Mouse (Mus musculus) CH12.LX (cell line): ENCODE measurements around the gene Cyp11a1.

Source experiments
- BHLHE40 ChIP-seq: IDR thresholded peaks from 2 replicates; pipeline ENCODE4 v1.6.1; 2011; ENCODE audit warnings: mild to moderate bottlenecking, low read depth, low read length, improper control_type of control experiment
- CTCF ChIP-seq, 2 experiments: IDR thresholded peaks in 1 of 2; conservative IDR thresholded peaks in 1 of 2; 2 replicates each; pipeline ENCODE4 v1.5.1; 2011 to 2012; ENCODE audit warnings: low read depth in 2 of 2, low read length in 2 of 2, improper control_type of control experiment in 1 of 2, inconsistent platforms in 1 of 2, mild to moderate bottlenecking in 1 of 2, moderate library complexity in 1 of 2
- E2F4 ChIP-seq: IDR thresholded peaks from 2 replicates; pipeline ENCODE4 v1.6.1; 2011; ENCODE audit warnings: low read depth, low read length, improper control_type of control experiment; ENCODE audit not compliant: insufficient replicate concordance
- EP300 ChIP-seq: IDR thresholded peaks from 2 replicates; pipeline ENCODE4 v1.6.1; 2011; ENCODE audit warnings: low read length, improper control_type of control experiment
- ETS1 ChIP-seq: conservative IDR thresholded peaks from 2 replicates; pipeline ENCODE4 v1.6.1; 2012; ENCODE audit warnings: low read depth, mild to moderate bottlenecking, inconsistent platforms, low read length, improper control_type of control experiment, moderate library complexity
- KAT2A ChIP-seq: IDR thresholded peaks from 2 replicates; pipeline ENCODE4 v1.6.1; 2012; ENCODE audit warnings: low read length, improper control_type of control experiment, inconsistent platforms; ENCODE audit not compliant: insufficient replicate concordance
- MAFK ChIP-seq: IDR thresholded peaks from 2 replicates; pipeline ENCODE4 v1.6.1; 2011; ENCODE audit warnings: low read length, improper control_type of control experiment; ENCODE audit not compliant: insufficient replicate concordance
- POLR2A ChIP-seq: IDR thresholded peaks from 2 replicates; pipeline ENCODE4 v1.6.1; 2011; ENCODE audit warnings: low read depth, mild to moderate bottlenecking, improper control_type of control experiment, low read length
- TCF12 ChIP-seq: IDR thresholded peaks from 2 replicates; pipeline ENCODE4 v1.6.1; 2014; ENCODE audit warnings: low read depth, mild to moderate bottlenecking, inconsistent platforms, low read length, improper control_type of control experiment
- ZC3H11A ChIP-seq: IDR thresholded peaks from 2 replicates; pipeline ENCODE4 v1.6.1; 2012; ENCODE audit warnings: low read depth, mild to moderate bottlenecking, inconsistent platforms, low read length, improper control_type of control experiment
- ZMIZ1 ChIP-seq: IDR thresholded peaks from 2 replicates; pipeline ENCODE4 v1.6.1; 2012; ENCODE audit warnings: low read depth, mild to moderate bottlenecking, inconsistent platforms, low read length, improper control_type of control experiment
- ZNF384 ChIP-seq: IDR thresholded peaks from 2 replicates; pipeline ENCODE4 v1.6.1; 2012; ENCODE audit warnings: low read depth, low read length, improper control_type of control experiment, inconsistent platforms

DNA sequence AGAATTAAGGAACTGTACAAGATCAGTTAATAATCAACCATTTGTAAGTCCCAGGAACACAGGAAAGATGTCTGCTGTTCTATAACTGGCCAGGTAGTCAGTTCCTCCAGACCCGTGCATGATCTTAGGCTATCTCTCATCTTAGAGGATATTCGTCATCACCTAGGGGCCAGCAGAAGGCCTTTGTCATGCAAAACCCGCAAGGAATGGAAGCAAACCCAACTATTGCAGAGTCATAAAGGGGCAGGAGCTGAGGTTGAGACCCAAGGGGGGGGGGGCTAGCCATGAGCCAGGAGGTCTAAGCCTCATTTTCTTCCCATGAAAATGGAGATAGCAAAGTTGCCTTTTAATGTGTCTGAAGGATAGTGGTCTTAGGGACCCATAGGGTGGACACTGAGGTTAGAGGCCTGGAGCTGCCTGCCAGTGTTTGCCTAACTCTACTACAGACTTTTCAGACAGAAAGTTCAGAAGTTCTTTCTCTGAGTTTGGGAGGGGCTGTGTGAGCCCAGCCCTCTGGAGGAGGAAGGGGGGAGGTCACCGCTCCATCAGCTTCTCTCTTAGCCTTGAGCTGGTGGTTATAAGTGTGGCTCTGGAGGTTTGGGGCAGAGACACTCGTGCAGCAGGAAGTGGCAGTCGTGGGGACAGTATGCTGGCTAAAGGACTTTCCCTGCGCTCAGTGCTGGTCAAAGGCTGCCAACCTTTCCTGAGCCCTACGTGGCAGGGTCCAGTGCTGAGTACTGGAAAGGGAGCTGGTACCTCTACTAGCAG lies 8.4 kb downstream of the Cyp11a1 start:
- TF ChIP-seq MAFK, result no peak
- TF ChIP-seq E2F4, result no peak
- TF ChIP-seq CTCF (conservative IDR thresholded peaks at IDR 0.05 in 1 of 2, IDR thresholded peaks at IDR 0.05 in 1 of 2; ENCODE audit: low read depth in 2 of 2, low read length in 2 of 2), result no peak
- no peak for TF ChIP-seq POLR2A
- no peak for TF ChIP-seq EP300
- no peak for TF ChIP-seq TCF12
- TF ChIP-seq KAT2A, result no peak
- no peak for TF ChIP-seq ZNF384
- no peak for TF ChIP-seq ZC3H11A
- TF ChIP-seq ETS1, result no peak
- no peak for TF ChIP-seq ZMIZ1
- TF ChIP-seq BHLHE40, result no peak
